Mouse (Mus musculus): Measurements from ENCODE around the gene Ccdc136. TPM values are rescaled to one million over a fixed set of nuclear protein-coding genes. Genes with fewer than 3 reads are reported as not detected.

The Ccdc136 gene
- polyA plus RNA-seq, 1 experiment: not detected

GRCm38 (mm10) chr6:29391802-29392201, 4.3 kb upstream of the Ccdc136 start:
- no peak overlapping the region for H3K4me3 ChIP-seq (ENCODE audit: insufficient read depth, low read length)
- TF ChIP-seq CTCF (IDR thresholded peaks at IDR 0.05; ENCODE audit: low read depth, low read length) (no peak), POLR2A (IDR thresholded peaks at IDR 0.05; ENCODE audit: borderline replicate concordance, low read depth, low read length) (no peak)
- no peak overlapping the region for H3K27ac ChIP-seq (ENCODE audit: insufficient read depth, low read depth, low read length)
- H3K4me1 ChIP-seq (ENCODE audit: control insufficient read depth, insufficient read depth, low read length): peaks cover 2% of the 10 kb centered on the region; the same call in 1 of the 2 replicates

- H3K27ac ChIP-seq (ENCODE audit: insufficient read depth, low read depth, low read length): no peak overlapping the region
- TF ChIP-seq CTCF (IDR thresholded peaks at IDR 0.05; ENCODE audit: low read depth, low read length) (no peak), POLR2A (IDR thresholded peaks at IDR 0.05; ENCODE audit: borderline replicate concordance, low read depth, low read length) (no peak)
- no peak overlapping the region for H3K4me3 ChIP-seq (ENCODE audit: insufficient read depth, low read length)
- H3K4me1 ChIP-seq (ENCODE audit: control insufficient read depth, insufficient read depth, low read length): no peaks in the 10 kb centered on the region
Observed at GRCm38 (mm10) chr6:29394286-29394685, 1.8 kb upstream of the Ccdc136 start.

GRCm38 (mm10) chr6:29396714-29397540, 818 bp downstream of the Ccdc136 start:
- TF ChIP-seq POLR2A (IDR thresholded peaks at IDR 0.05; ENCODE audit: borderline replicate concordance, low read depth, low read length) (no peak), CTCF (IDR thresholded peaks at IDR 0.05; ENCODE audit: low read depth, low read length) (no peak)
- Histone ChIP-seq H3K4me3 (ENCODE audit: insufficient read depth, low read length) (peak overlapping the region; percentile 60), H3K27ac (ENCODE audit: insufficient read depth, low read depth, low read length) (no peak overlapping the region), H3K4me1 (ENCODE audit: control insufficient read depth, insufficient read depth, low read length) (no peaks in the 10 kb centered on the region)

- TF ChIP-seq POLR2A (IDR thresholded peaks at IDR 0.05; ENCODE audit: borderline replicate concordance, low read depth, low read length) (no peak), CTCF (IDR thresholded peaks at IDR 0.05; ENCODE audit: low read depth, low read length) (no peak)
- no peak overlapping the region for H3K4me3 ChIP-seq (ENCODE audit: insufficient read depth, low read length)
- H3K27ac ChIP-seq (ENCODE audit: insufficient read depth, low read depth, low read length): no peak overlapping the region
- no peaks in the 10 kb centered on the region for H3K4me1 ChIP-seq (ENCODE audit: control insufficient read depth, insufficient read depth, low read length)
Observed at GRCm38 (mm10) chr6:29397575-29397974, 1.5 kb downstream of the Ccdc136 start.

- Histone ChIP-seq H3K27ac (ENCODE audit: insufficient read depth, low read depth, low read length) (no peak overlapping the region), H3K4me3 (ENCODE audit: insufficient read depth, low read length) (no peak overlapping the region), H3K4me1 (ENCODE audit: control insufficient read depth, insufficient read depth, low read length) (no peaks in the 10 kb centered on the region)
- TF ChIP-seq POLR2A (IDR thresholded peaks at IDR 0.05; ENCODE audit: borderline replicate concordance, low read depth, low read length) (no peak), CTCF (IDR thresholded peaks at IDR 0.05; ENCODE audit: low read depth, low read length) (no peak)
Observed at GRCm38 (mm10) chr6:29399851-29400250, 3.7 kb downstream of the Ccdc136 start.

- Histone ChIP-seq H3K4me1 (ENCODE audit: control insufficient read depth, insufficient read depth, low read length) (no peaks in the 10 kb centered on the region), H3K27ac (ENCODE audit: insufficient read depth, low read depth, low read length) (no peak overlapping the region), H3K4me3 (ENCODE audit: insufficient read depth, low read length) (no peak overlapping the region)
- TF ChIP-seq POLR2A (IDR thresholded peaks at IDR 0.05; ENCODE audit: borderline replicate concordance, low read depth, low read length) (no peak), CTCF (IDR thresholded peaks at IDR 0.05; ENCODE audit: low read depth, low read length) (no peak)
Observed at GRCm38 (mm10) chr6:29402693-29403342, 6.7 kb downstream of the Ccdc136 start.

- TF ChIP-seq POLR2A (IDR thresholded peaks at IDR 0.05; ENCODE audit: borderline replicate concordance, low read depth, low read length) (no peak), CTCF (IDR thresholded peaks at IDR 0.05; ENCODE audit: low read depth, low read length) (no peak)
- H3K4me3 ChIP-seq (ENCODE audit: insufficient read depth, low read length): no peak overlapping the region
- no peak overlapping the region for H3K27ac ChIP-seq (ENCODE audit: insufficient read depth, low read depth, low read length)
- H3K4me1 ChIP-seq (ENCODE audit: control insufficient read depth, insufficient read depth, low read length): no peaks in the 10 kb centered on the region
Observed at GRCm38 (mm10) chr6:29406412-29406811, 10.3 kb downstream of the Ccdc136 start.

- no peak for TF ChIP-seq CTCF (IDR thresholded peaks at IDR 0.05; ENCODE audit: low read depth, low read length)
- TF ChIP-seq POLR2A (IDR thresholded peaks at IDR 0.05; ENCODE audit: borderline replicate concordance, low read depth, low read length): no peak
- no peaks in the 10 kb centered on the region for H3K4me1 ChIP-seq (ENCODE audit: control insufficient read depth, insufficient read depth, low read length)
- no peak overlapping the region for H3K4me3 ChIP-seq (ENCODE audit: insufficient read depth, low read length)
- no peak overlapping the region for H3K27ac ChIP-seq (ENCODE audit: insufficient read depth, low read depth, low read length)
Observed at GRCm38 (mm10) chr6:29415446-29415845, 19.3 kb downstream of the Ccdc136 start.

GRCm38 (mm10) chr6:29420596-29420995, 24.5 kb downstream of the Ccdc136 start:
- H3K27ac ChIP-seq (ENCODE audit: insufficient read depth, low read depth, low read length): no peak overlapping the region
- no peak overlapping the region for H3K4me3 ChIP-seq (ENCODE audit: insufficient read depth, low read length)
- TF ChIP-seq CTCF (IDR thresholded peaks at IDR 0.05; ENCODE audit: low read depth, low read length) (no peak), POLR2A (IDR thresholded peaks at IDR 0.05; ENCODE audit: borderline replicate concordance, low read depth, low read length) (no peak)
- H3K4me1 ChIP-seq (ENCODE audit: control insufficient read depth, insufficient read depth, low read length): no peaks in the 10 kb centered on the region

GRCm38 (mm10) chr6:29425118-29425517, 29.0 kb downstream of the Ccdc136 start:
- TF ChIP-seq CTCF (IDR thresholded peaks at IDR 0.05; ENCODE audit: low read depth, low read length) (no peak), POLR2A (IDR thresholded peaks at IDR 0.05; ENCODE audit: borderline replicate concordance, low read depth, low read length) (no peak)

More at GRCm38 (mm10) chr6:29425118-29425517, 29.0 kb downstream of the Ccdc136 start:
- H3K4me3 ChIP-seq (ENCODE audit: insufficient read depth, low read length): no peak overlapping the region
- no peaks in the 10 kb centered on the region for H3K4me1 ChIP-seq (ENCODE audit: control insufficient read depth, insufficient read depth, low read length)
- H3K27ac ChIP-seq (ENCODE audit: insufficient read depth, low read depth, low read length): no peak overlapping the region
